Mouse (Mus musculus) spleen, postnatal 10 days (tissue): ENCODE data around the gene Papln.

ENCODE experiments used
- DNase-seq, 2 experiments: peaks; one replicate each; pipeline ENCODE4 v3.0.0; 2021 to 2022; ENCODE audit warnings: low spot score in 2 of 2

Gene Papln

GRCm38 (mm10) chr12:83816616-83817015 is 53.2 kb downstream of the Papln start:
- no peak for DNase-seq

GRCm38 (mm10) chr12:83830424-83830823 is 67.0 kb downstream of the Papln start:
- no peak for DNase-seq

GRCm38 (mm10) chr12:83833979-83834378 is 70.5 kb downstream of the Papln start:
- no peak for DNase-seq

- no peak for DNase-seq
These were observed 78.2 kb downstream of the Papln start for GRCm38 (mm10) chr12:83841409-83842190.
